ENCODE assay signal across 29 mouse cellular contexts in the genomic region with DNA sequence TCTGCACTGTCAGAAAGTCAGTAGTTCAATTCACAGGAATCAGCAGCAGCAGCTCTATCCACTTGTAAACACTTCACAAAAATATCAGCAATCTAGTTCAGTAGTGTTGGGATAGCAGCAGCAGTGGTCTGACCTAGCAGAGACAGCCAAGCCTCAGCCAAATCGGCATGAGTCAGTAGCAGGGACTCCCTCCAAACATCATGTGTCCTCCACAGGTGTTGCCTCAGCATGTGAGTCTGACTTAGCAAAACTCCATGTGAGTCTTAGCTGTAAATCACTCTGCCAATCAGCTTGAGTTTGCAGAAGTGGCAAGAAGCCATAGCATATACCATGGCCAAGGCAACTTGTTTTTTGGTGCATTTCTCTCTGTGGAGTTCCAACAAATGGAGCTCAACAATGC. TPM values are rescaled to one million over a fixed set of nuclear protein-coding genes. Genes with fewer than 3 reads are reported as not detected.
DNase-seq lines count a peak whose midpoint lies in the region.
"Had no signal": no experiment of that assay in that cellular context is flagged by ENCODE, and none has a peak within 500 bp of the region (broad histone marks: within the 10 kb centered on the region; RNA-seq: fewer than 3 reads in every experiment).

No protein-coding gene starts in this region.

- peak; percentile 50 for DNase-seq in adrenal gland, adult 2 months
- no peak for DNase-seq in adrenal gland, adult 18-20 months (ENCODE audit: low spot score in 2 of 2)
- peak; percentile 5 for DNase-seq in thymus, postnatal 14 days
- no peak for DNase-seq in thymus, postnatal 36 days
- DNase-seq in adipocyte (ENCODE audit: low spot score) = peak; percentile 28
- DNase-seq in retina, postnatal 1 day = no peak
- no peak for DNase-seq in layer of hippocampus, adult 11-12 months (ENCODE audit: low spot score)
- DNase-seq: adrenal gland, postnatal 25 days; cerebellum, adult 18-20 months; cerebellum, adult 9-10 months; cerebellum, postnatal 14 days; gastrocnemius, postnatal 10 days; gastrocnemius, postnatal 36 days; heart, postnatal 36 days had no signal

RNA-seq across cellular contexts. Expression of a gene that starts 18.5 kb away (rescaled TPM):
- not detected for total RNA-seq in adrenal gland, adult 2 months (2021)
- not detected in 2 replicates for polyA plus RNA-seq in adrenal gland, adult 2 months (2012; rRNA removed)
- not detected for total RNA-seq in adrenal gland, adult 18-20 months (2021)
- total RNA-seq: adrenal gland, postnatal 25 days; gastrocnemius, adult 18-20 months; gastrocnemius, postnatal 10 days; gastrocnemius, postnatal 36 days; granulocyte monocyte progenitor cell, adult 5-6 weeks; heart, adult 8-10 months; heart, postnatal 10 days; heart, postnatal 36 days had no signal
- polyA plus RNA-seq: C2C12; embryonic facial prominence, embryonic 11.5 days; forebrain, embryonic 10.5 days; forebrain, embryonic 13.5 days; forebrain, embryonic 16.5 days; heart, embryonic 12.5 days; heart, embryonic 15.5 days; hindbrain, embryonic 10.5 days; hindbrain, embryonic 13.5 days; hindbrain, embryonic 16.5 days; Patski had no signal

Comparison
In these comparisons a context has a peak if more than half of its experiments do, and no peak if none do; other contexts are left out.
1. DNase-seq: peak in adrenal gland, adult 2 months (single experiment), thymus, postnatal 14 days (single experiment) and adipocyte (single experiment); none in adrenal gland, adult 18-20 months (0 of 2), thymus, postnatal 36 days (0 of 2), retina, postnatal 1 day (single experiment) and layer of hippocampus, adult 11-12 months (single experiment).